Mouse (Mus musculus): ENCODE measurements around the gene Vmn2r42. TPM values are rescaled to one million over a fixed set of nuclear protein-coding genes. Genes with fewer than 3 reads are reported as not detected.
"Not testable (repeated sequence)": the region's sequence is repeated elsewhere in the genome, so short reads cannot be mapped to it uniquely, and the experiment has no call there.

Vmn2r42 gene
- total RNA-seq (2021) = not detected
- long read RNA-seq = 0 reads

- DNase-seq (ENCODE audit: low spot score in 2 of 2) = not testable (repeated sequence)
These were observed at the start of gene Vmn2r42 for GRCm38 (mm10) chr7:8200220-8200619. TSS of gene Vmn2r42 (minus strand) at chr7:8200320.

- DNase-seq (ENCODE audit: low spot score in 2 of 2) = not testable (repeated sequence)
These were observed 38.6 kb downstream of the Vmn2r42 start, which contains the start of gene Vmn2r41 for GRCm38 (mm10) chr7:8161554-8161953. TSS of gene Vmn2r41 (minus strand) at chr7:8161654.

Other genes starting within 250 kb of the Vmn2r42 start
- gene Vmn2r41, start 38.7 kb downstream of the Vmn2r42 start, total RNA-seq (2021) = not detected
- gene Vmn2r43, start 60.3 kb upstream of the Vmn2r42 start, total RNA-seq (2021) = not detected
- not detected for gene Vmn2r44, start 183.0 kb upstream of the Vmn2r42 start, total RNA-seq (2021)